Mouse (Mus musculus) myocyte (in vitro differentiated cells): ENCODE results near the gene Dpm1. TPM values are rescaled to one million over a fixed set of nuclear protein-coding genes. Genes with fewer than 3 reads are reported as not detected.
A peak's percentile ranks its signal among the peaks of the same experiment; 100 is the strongest.

Experiments
- H3K27me3 ChIP-seq: one replicate; pipeline ENCODE4 v1.6.1; 2011; ENCODE audit not compliant: control insufficient read depth, insufficient read depth, insufficient read length
- H3K36me3 ChIP-seq: one replicate; pipeline ENCODE4 v1.6.1; 2011; ENCODE audit not compliant: control insufficient read depth, insufficient read depth
- H3K4me2 ChIP-seq: one replicate; pipeline ENCODE4 v1.6.1; 2011; ENCODE audit warnings: low read depth, control low read depth
- H3K4me3 ChIP-seq: one replicate; pipeline ENCODE4 v1.5.1; 2011; ENCODE audit warnings: mild to moderate bottlenecking, control low read depth, moderate library complexity
- H3K79me2 ChIP-seq: one replicate; pipeline ENCODE4 v1.6.1; 2011; ENCODE audit not compliant: control insufficient read depth, insufficient read depth
- H3ac ChIP-seq: one replicate; pipeline ENCODE4 v1.6.1; 2011; ENCODE audit not compliant: control insufficient read depth, insufficient read length
- CEBPB ChIP-seq: IDR thresholded peaks from 2 replicates; pipeline ENCODE4 v1.6.1; 2011; ENCODE audit warnings: mild to moderate bottlenecking, moderate library complexity; ENCODE audit not compliant: poor library complexity, insufficient read depth, severe bottlenecking
- E2F4 ChIP-seq: IDR thresholded peaks from one replicate; pipeline ENCODE4 v1.6.1; 2011; ENCODE audit warnings: mild to moderate bottlenecking, control low read depth, moderate library complexity; ENCODE audit not compliant: insufficient read depth
- MAX ChIP-seq: IDR thresholded peaks from one replicate; pipeline ENCODE4 v1.6.1; 2011; ENCODE audit warnings: low read depth, mild to moderate bottlenecking, control low read depth
- MYOD1 ChIP-seq, 3 experiments: IDR thresholded peaks; one replicate each; pipeline ENCODE4 v1.6.1; 2011; ENCODE audit warnings: control low read depth in 2 of 3, low read depth in 2 of 3, mild to moderate bottlenecking in 2 of 3, moderate library complexity in 1 of 3; ENCODE audit not compliant: insufficient read length in 2 of 3, control insufficient read depth in 1 of 3
- MYOG ChIP-seq, 3 experiments: IDR thresholded peaks; one replicate each; pipeline ENCODE4 v1.6.1; 2011; ENCODE audit warnings: control low read depth in 2 of 3, low read depth in 2 of 3, mild to moderate bottlenecking in 2 of 3; ENCODE audit not compliant: insufficient read length in 2 of 3, control insufficient read depth in 1 of 3, insufficient read depth in 1 of 3
- POLR2A ChIP-seq: IDR thresholded peaks from one replicate; pipeline ENCODE4 v1.6.1; 2011; ENCODE audit warnings: low read depth, mild to moderate bottlenecking, control low read depth, moderate library complexity; ENCODE audit not compliant: insufficient read length
- POLR2AphosphoS2 ChIP-seq: IDR thresholded peaks from one replicate; pipeline ENCODE4 v1.6.1; 2011; ENCODE audit warnings: low read depth, control low read depth; ENCODE audit not compliant: insufficient read length
- REST ChIP-seq: IDR thresholded peaks from one replicate; pipeline ENCODE4 v1.6.1; 2011; ENCODE audit warnings: mild to moderate bottlenecking, control low read depth, moderate library complexity; ENCODE audit not compliant: insufficient read depth, insufficient read length
- SRF ChIP-seq: IDR thresholded peaks from one replicate; pipeline ENCODE4 v1.6.1; 2011; ENCODE audit warnings: low read depth; ENCODE audit not compliant: control insufficient read depth, insufficient read length
- TCF12 ChIP-seq: IDR thresholded peaks from one replicate; pipeline ENCODE4 v1.6.1; 2011; ENCODE audit warnings: mild to moderate bottlenecking, control low read depth; ENCODE audit not compliant: poor library complexity, insufficient read depth, severe bottlenecking
- TCF3 ChIP-seq: IDR thresholded peaks from one replicate; pipeline ENCODE4 v1.6.1; 2011; ENCODE audit warnings: low read depth, control low read depth; ENCODE audit not compliant: insufficient read length
- USF1 ChIP-seq: IDR thresholded peaks from one replicate; pipeline ENCODE4 v1.6.1; 2011; ENCODE audit warnings: low read depth, mild to moderate bottlenecking, control low read depth, moderate library complexity
- polyA plus RNA-seq: library from polyadenylated mRNA; unstranded; fragments of >200 nt; fragmentation: generic; extraction: Trizol; gene quantifications from one replicate; pipeline ENCODE4 v1.2.1, GENCODE M21; 2012; ENCODE audit warnings: missing spikeins

Dpm1 gene
- polyA plus RNA-seq, 1 experiment: 39.3 TPM

DNA sequence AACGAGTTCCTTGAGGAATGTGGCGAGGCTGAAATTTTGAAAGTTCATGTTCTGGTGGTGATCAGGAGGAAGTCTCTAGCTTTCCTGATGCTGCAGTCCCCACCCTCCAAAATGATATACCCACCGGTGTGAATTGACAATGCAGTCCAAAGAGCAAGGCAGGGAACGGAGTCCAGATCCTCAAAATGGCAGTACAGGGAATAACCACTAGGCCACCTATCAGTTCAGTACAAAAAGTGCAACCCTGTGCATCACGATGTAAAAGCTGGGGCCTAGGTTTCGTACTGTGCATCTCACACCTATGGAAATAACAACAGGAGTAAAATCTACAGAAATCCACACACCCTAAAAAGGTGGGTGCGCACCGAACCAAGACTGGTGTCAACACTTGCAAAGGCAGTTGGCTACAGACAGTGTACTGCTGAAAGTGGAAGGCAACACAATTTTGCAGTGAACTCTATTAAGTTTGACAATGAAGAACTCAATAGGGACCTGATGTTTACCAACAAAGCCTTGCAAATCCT lies 25.9 kb downstream of the Dpm1 start:
- TF ChIP-seq TCF3 (no peak), POLR2AphosphoS2 (no peak), POLR2A (no peak), MAX (no peak), MYOG (IDR thresholded peaks at IDR 0.05; ENCODE audit: control insufficient read depth in 1 of 3, insufficient read depth in 1 of 3, insufficient read length in 2 of 3, low read depth in 2 of 3) (no peak), CEBPB (no peak), MYOD1 (IDR thresholded peaks at IDR 0.05; ENCODE audit: control insufficient read depth in 1 of 3, insufficient read length in 2 of 3, low read depth in 2 of 3) (no peak)
- Histone ChIP-seq H3K27me3 (no peaks in the 10 kb centered on the region), H3ac (no peak overlapping the region), H3K4me3 (peak overlapping the region; percentile 77), H3K36me3 (peaks cover 26% of the 10 kb centered on the region), H3K79me2 (peaks cover 66% of the 10 kb centered on the region), H3K4me2 (peak overlapping the region; percentile 89)

DNA sequence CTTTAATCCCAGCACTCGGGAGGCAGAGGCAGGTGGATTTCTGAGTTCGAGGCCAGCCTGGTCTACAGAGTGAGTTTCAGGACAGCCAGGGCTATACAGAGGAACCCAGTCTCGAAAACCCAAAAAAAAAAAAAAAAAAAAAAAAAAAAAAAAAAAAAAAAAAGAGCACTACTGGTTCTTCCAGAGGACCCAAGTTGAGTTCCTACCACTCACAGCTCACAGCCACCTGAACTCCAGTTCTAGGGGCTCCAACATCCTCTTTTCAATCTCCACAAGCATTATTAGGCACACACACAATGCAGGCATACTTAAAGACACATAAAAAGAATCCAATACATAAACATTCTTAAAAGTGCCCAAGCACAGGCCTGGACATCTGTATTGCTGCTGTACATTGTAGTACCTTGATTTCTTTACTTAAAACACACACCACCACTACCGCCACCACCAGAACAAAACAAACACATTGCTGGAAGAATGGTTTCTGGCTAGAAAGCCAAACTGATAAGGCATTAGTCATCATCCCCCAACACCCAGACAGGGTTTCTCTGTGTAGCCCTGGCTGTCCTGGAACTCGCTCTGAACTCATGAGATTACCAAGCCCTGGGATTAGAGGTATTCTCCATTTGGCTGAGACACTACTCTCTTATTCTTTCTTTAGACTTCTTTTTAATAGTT lies 30.2 kb downstream of the Dpm1 start:
- H3K36me3 ChIP-seq: peaks cover 18% of the 10 kb centered on the region
- no peaks in the 10 kb centered on the region for H3K27me3 ChIP-seq
- H3ac ChIP-seq: no peak overlapping the region
- H3K4me3 ChIP-seq: no peak overlapping the region
- no peak overlapping the region for H3K4me2 ChIP-seq
- TF ChIP-seq MAX (no peak), SRF (no peak), MYOD1 (IDR thresholded peaks at IDR 0.05; ENCODE audit: control insufficient read depth in 1 of 3, insufficient read length in 2 of 3, low read depth in 2 of 3) (no peak)
- H3K79me2 ChIP-seq: peaks cover 100% of the 10 kb centered on the region

DNA sequence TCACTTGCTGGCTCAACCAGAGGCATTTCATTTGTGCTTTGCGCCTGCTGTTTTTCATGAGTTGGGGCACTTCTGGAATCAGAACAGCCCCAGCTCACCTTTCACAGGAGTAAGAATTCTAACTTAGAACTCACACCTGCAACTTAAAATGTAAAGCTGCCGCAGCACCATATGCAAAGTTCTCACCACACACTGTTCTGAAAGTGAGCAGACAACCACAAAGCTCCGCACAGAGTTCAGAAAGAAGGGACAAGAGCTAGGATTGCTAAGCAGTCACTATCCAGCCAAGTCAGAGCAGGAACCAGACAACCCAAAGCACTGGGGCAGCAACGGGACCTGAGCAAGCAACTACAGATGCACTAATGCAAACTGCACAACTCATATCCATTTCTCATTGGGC lies 30.9 kb downstream of the Dpm1 start:
- no peak overlapping the region for H3ac ChIP-seq
- peaks cover 100% of the 10 kb centered on the region for H3K79me2 ChIP-seq
- no peaks in the 10 kb centered on the region for H3K27me3 ChIP-seq
- H3K4me2 ChIP-seq: no peak overlapping the region
- peaks cover 19% of the 10 kb centered on the region for H3K36me3 ChIP-seq
- no peak overlapping the region for H3K4me3 ChIP-seq
- TF ChIP-seq TCF12 (no peak), E2F4 (no peak), MYOG (IDR thresholded peaks at IDR 0.05; ENCODE audit: control insufficient read depth in 1 of 3, insufficient read depth in 1 of 3, insufficient read length in 2 of 3, low read depth in 2 of 3) (no peak), SRF (no peak), REST (no peak), USF1 (no peak), POLR2A (no peak), POLR2AphosphoS2 (no peak), TCF3 (no peak), CEBPB (no peak), MAX (no peak), MYOD1 (IDR thresholded peaks at IDR 0.05; ENCODE audit: control insufficient read depth in 1 of 3, insufficient read length in 2 of 3, low read depth in 2 of 3) (no peak)

DNA sequence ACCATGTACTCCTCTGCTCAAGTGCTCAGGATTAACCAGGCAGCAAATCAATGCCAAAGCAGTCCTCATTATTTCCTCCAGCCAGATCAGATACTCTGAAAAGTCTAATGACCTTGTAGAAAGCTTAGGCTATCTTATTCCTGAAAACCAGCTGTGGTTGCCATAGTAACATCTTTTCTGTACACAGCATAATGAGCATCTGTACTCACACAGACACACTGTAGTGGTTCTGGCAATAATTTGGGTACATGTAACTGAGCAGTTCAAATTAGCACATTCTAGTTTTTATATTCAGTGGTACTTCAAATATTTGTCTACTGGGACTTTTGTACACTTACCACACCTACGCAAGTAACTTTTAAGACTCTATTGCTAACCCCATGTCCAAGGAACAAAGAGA lies 32.0 kb downstream of the Dpm1 start:
- H3K79me2 ChIP-seq: peaks cover 100% of the 10 kb centered on the region
- no peak overlapping the region for H3K4me2 ChIP-seq
- no peaks in the 10 kb centered on the region for H3K27me3 ChIP-seq
- no peak overlapping the region for H3ac ChIP-seq
- H3K36me3 ChIP-seq: peaks cover 16% of the 10 kb centered on the region
- H3K4me3 ChIP-seq: no peak overlapping the region
- TF ChIP-seq TCF12: no peak
- TF ChIP-seq USF1: no peak
- no peak for TF ChIP-seq MYOG (IDR thresholded peaks at IDR 0.05; ENCODE audit: control insufficient read depth in 1 of 3, insufficient read depth in 1 of 3, insufficient read length in 2 of 3, low read depth in 2 of 3)
- TF ChIP-seq CEBPB: no peak
- no peak for TF ChIP-seq REST
- TF ChIP-seq TCF3: no peak
- TF ChIP-seq E2F4: no peak
- TF ChIP-seq MAX: no peak
- TF ChIP-seq MYOD1 (IDR thresholded peaks at IDR 0.05; ENCODE audit: control insufficient read depth in 1 of 3, insufficient read length in 2 of 3, low read depth in 2 of 3): no peak
- no peak for TF ChIP-seq SRF
- TF ChIP-seq POLR2A: no peak
- no peak for TF ChIP-seq POLR2AphosphoS2

DNA sequence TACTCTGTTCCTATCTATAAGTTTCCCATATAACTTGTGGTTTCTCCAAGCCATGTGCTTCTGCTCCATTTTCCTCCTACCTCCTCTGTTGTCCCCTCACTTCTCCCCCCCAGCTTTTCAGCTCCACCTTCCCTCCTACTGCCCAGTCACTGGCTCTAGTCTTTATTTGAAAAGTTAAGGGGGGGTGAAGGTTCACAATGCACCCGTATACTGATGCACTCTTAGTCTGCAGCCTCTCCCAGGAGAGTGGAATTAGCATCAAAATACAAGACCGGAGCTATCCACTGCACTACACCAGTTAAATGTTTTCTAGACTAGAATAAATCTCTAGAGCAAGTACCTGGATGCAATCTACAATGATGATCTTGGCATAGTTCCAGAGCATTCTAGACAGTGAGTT lies 34.7 kb downstream of the Dpm1 start:
- Histone ChIP-seq H3K27me3 (no peaks in the 10 kb centered on the region), H3K79me2 (peaks cover 100% of the 10 kb centered on the region), H3K36me3 (peaks cover 15% of the 10 kb centered on the region), H3K4me2 (no peak overlapping the region), H3K4me3 (no peak overlapping the region), H3ac (no peak overlapping the region)
- TF ChIP-seq REST: no peak
- no peak for TF ChIP-seq POLR2AphosphoS2
